Mouse (Mus musculus): ENCODE measurements around the gene Pnkd.

DNA sequence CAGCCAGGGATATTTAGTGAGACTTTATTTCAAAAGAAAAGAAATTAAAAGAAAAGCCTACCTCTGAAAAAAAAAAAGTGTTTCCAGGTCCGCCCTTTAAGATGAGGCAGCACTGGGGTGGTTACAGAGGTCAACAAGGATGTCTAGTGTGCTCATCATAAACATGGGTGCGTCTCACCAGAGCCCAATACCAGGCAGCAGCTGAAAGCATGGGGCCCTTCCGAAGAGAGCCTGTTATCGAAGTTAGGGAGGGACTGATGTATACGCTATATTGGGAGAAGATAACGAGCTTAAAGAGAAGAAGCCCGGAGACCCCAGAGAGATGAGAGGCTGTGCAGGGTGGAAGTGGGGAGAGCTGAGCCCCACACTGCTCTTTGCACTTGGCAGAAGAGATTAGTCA is 45.6 kb upstream of the Pnkd start:
- TF ChIP-seq CTCF (IDR thresholded peaks at IDR 0.05; ENCODE audit: extremely low read depth, insufficient read length, insufficient replicate concordance, low read depth, low read length) (no peak), POLR2A (IDR thresholded peaks at IDR 0.05; ENCODE audit: low read depth, low read length) (no peak)

Data from small intestine, adult 2 months (tissue).